Mouse (Mus musculus) retina, postnatal 1 day (tissue): ENCODE results near the gene Carm1.
"Not testable (repeated sequence)": the region's sequence is repeated elsewhere in the genome, so short reads cannot be mapped to it uniquely, and the experiment has no call there.

Experiments used
- DNase-seq: peaks from one replicate; pipeline ENCODE4 v3.0.0-alpha.2; 2012

The Carm1 gene

GRCm38 (mm10) chr9:21585401-21585800 is 38.7 kb downstream of the Carm1 start:
- no peak for DNase-seq

DNA sequence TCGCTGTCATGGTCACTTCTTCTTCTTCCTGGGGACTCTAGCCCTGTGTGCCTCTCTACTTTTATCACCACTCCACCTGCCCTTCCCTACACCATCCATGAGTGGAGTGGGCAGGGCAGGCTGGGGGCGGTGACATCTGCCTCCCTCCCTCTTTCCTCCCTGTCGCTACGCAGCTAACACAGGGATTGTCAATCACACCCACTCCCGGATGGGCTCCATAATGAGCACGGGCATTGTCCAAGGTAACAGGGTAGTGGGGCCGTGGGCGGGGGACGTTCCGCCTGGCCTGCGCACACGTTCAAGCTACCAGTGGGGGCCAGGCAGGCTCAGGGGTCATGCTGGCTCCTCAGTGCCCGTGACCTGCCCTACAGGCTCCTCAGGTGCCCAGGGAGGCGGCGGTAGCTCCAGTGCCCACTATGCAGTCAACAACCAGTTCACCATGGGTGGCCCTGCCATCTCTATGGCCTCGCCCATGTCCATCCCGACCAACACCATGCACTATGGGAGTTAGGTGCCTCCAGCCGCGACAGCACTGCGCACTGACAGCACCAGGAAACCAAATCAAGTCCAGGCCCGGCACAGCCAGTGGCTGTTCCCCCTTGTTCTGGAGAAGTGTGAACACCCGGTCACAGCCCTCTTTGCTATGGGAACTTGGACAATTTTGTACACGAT is 41.1 kb downstream of the Carm1 start:
- no peak for DNase-seq

DNA sequence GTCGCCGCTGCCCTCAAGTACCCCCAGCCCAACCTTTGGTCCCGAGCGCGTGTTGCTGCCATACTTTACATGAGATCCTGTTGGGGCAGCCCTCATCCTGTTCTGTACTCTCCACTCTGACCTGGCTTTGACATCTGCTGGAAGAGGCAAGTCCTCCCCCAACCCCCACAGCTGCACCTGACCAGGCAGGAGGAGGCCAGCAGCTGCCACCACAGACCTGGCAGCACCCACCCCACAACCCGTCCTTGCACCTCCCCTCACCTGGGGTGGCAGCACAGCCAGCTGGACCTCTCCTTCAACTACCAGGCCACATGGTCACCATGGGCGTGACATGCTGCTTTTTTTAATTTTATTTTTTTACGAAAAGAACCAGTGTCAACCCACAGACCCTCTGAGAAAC is 41.7 kb downstream of the Carm1 start:
- DNase-seq: no peak

GRCm38 (mm10) chr9:21589538-21589937 is 42.8 kb downstream of the Carm1 start:
- DNase-seq: no peak

DNA sequence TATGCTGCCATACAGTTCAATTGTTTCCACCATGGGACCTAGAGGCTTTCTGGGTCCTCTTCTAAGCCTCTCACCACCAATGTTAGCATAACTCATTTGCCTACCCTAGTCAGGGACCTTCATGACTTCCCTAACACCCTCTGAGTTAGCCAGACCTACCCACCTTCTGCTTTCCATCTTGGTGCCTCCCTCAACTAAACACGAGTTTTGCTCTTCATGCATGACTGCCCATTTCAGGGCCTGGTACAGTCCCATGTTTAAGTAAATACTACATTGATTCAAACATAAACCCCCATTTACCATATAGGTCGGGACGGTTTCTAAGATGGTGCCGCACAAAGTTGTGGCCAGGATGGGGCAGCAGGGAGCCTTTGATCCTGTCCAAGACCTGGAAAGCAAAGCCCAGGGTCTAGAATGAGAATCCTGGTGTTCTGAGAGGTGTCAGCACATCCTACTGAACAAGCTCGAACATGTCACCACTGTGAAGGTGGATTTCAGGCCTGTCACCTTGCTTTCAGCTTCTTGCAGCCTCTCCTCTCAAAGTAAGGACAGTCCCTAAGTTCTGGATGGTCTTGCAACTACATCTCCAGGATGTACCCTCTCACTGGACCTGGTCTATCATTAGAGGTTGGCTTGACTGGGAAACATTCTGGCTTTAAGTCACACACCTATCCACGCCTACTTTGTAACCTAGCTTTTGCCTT is 44.6 kb downstream of the Carm1 start:
- no peak for DNase-seq

- no peak for DNase-seq
These were observed 45.4 kb downstream of the Carm1 start for GRCm38 (mm10) chr9:21591831-21592702.

DNA sequence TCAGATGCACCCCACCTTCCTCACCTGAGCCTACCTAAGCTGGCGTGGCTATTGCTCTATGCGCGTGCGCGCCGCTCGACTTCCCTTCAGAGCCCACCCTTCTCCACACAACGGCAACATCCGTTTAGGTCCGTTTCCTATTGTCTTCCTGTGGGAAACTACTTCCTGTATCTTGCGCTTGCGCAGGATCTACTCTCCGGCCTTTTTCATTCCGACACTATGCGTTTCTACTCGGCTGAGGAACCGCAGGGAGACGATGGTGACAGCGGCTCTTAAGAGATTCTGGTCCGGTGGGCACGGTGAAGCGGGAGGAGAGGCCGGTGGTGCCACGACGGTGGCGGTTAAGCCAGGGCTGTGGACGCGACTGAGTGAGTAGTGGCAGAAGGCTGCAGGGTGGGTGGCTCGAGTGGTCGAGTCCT is 46.0 kb downstream of the Carm1 start, which contains the start of the genes Timm29 and Yipf2:
Gene Timm29, plus strand, starts transcription at position 20 of the 419 bp plus-strand sequence.
Gene Yipf2, minus strand, starts transcription at position 126 of the 419 bp plus-strand sequence.
- peak; percentile 99 for DNase-seq

DNA sequence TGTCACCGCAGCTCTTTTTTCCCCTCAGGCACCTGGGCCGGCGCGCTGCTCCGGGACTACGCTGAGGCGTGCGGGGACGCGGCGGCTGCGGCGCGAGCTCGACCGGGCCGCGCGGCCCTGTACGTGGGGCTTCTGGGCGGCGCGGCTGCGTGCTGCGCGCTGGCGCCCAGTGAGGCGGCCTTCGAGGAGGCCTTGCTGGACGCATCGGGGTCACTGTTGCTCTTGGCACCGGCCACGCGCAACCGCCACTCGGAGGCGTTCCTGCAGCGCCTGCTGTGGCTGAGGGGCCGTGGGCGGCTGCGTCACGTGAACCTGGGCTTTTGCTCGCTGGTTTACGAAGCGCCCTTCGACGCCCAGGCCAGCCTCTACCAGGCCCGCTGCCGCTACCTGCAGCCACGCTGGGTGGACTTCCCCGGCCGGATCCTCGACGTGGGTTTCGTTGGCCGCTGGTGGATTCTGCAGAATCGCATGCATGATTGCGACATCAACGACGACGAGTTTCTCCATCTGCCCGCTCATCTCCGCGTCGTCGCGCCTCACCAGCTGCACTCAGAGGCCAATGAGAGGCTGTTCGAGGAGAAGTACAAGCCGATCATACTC is 46.5 kb downstream of the Carm1 start:
- no peak for DNase-seq

DNA sequence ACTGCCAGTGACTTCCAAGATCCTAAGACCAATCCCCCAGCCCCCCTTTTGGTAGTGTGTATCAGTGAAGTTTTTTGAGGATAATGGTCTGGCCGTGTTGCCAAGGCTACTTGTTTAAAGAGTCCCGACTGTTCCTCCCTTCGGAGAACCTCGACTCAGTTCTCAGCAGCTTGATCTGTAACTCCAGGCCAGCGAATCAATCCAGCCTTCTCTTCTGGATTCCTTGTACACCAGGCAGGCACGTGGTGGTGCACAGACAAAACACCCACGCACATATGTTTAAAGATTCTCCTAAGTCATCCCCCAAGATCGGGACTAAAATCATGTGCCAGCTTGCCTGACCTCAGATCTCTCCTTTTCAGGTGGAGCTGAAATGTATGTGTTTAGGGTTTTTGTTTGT is 47.7 kb downstream of the Carm1 start:
- not testable (repeated sequence) for DNase-seq

GRCm38 (mm10) chr9:21594838-21595237 is 48.1 kb downstream of the Carm1 start:
- DNase-seq: no peak

DNA sequence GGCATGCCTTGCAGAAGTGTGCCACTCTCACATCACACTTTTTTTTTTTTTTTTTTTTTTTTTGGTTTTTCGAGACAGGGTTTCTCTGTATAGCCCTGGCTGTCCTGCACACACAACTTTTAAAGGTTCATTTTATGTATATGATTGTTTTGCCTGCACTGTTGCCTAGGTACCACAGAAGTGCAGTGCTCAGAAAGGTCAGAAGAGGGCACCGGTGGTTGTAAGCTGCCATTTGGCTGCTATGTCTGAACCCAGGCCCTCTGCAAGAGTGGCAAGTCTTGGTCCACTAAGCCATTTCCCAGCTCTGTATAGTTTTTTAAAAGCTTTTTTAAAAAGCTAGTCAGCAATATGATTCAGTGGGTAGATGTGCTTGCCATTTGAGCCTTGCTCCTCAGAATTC is 51.5 kb downstream of the Carm1 start:
- DNase-seq: peak; percentile 52

DNA sequence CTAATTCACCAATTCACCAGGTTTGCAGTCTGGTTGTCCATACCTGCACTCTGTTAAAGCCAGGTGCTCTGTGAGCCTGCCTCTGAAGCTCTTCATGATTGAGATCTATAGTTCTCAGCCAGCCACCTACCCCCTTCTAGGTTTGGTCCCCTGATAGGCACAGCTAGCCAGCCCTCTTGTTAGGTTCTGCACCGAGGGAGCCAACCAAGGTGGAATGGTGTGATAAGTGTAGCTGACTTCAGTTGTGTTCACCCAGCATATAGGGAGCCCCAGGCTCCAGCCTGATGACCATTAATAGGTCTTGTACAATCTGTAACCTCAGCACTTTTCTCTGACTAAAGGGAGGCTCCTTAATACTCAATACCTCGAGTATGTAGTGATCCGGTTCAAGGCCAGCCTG is 53.5 kb downstream of the Carm1 start:
- DNase-seq: no peak

GRCm38 (mm10) chr9:21601073-21601472 is 54.4 kb downstream of the Carm1 start:
- DNase-seq: no peak

GRCm38 (mm10) chr9:21601722-21602399 is 55.2 kb downstream of the Carm1 start:
- DNase-seq: peak; percentile 84

GRCm38 (mm10) chr9:21604119-21604518 is 57.4 kb downstream of the Carm1 start:
- no peak for DNase-seq

GRCm38 (mm10) chr9:21605865-21606264 is 59.2 kb downstream of the Carm1 start:
- no peak for DNase-seq

DNA sequence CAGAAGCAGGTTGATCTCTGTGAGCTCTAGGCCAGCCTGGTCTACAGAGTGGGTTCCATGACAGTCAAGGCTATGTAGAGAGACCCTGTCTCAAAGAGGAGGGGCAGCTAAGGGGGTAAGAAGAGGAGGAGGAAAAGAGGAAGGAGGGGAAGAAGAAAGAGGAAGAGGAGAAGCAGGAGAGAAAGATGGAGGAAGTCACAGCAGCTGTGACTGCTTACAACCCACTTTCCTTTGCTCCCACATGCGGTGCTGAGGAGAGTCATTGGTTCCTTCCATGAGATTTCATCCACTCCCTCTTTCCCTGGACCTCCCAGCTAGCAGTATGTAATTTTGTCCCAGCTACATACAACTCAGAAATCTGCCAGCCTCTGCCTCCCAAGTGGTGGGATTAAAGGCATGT is 60.0 kb downstream of the Carm1 start:
- DNase-seq: no peak

GRCm38 (mm10) chr9:21609861-21610260 is 63.2 kb downstream of the Carm1 start:
- DNase-seq: no peak

DNA sequence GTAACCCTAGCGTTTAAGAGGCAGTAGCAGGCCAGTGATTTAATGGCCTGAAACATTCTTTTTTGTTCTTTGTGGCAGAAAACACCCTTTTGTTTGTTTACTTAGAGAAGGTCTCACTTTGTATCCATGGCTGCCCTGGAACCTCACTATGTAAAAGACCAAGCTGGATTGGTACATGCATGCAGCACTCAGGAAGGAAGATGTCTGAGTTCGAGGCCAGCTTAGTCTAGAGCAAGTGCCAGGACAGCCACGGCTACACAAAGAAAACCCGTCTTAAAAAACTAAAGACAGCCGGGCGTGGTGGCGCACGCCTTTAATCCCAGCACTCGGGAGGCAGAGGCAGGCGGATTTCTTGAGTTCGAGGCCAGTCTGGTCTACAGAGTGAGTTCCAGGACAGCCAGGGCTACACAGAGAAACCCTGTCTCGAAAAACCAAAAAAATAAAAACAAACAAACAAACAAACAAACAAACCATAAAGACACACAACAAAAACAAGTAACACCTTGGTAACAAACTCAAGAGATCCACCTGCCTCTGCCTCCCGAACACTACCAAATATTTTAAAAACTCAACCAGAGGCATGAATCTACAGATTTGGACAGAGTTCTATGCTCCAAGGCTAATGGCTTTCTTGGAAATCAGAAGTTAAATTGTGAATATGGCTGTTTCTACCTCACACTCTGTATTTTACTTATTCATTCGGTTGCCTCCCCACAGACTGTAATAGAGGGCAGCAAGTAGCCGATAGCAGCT is 68.3 kb downstream of the Carm1 start:
- DNase-seq: no peak

- peak; percentile 99 for DNase-seq
These were observed 69.0 kb downstream of the Carm1 start, which contains the start of gene Smarca4 for GRCm38 (mm10) chr9:21615617-21616231. TSS of gene Smarca4 (plus strand) at chr9:21616169.

DNA sequence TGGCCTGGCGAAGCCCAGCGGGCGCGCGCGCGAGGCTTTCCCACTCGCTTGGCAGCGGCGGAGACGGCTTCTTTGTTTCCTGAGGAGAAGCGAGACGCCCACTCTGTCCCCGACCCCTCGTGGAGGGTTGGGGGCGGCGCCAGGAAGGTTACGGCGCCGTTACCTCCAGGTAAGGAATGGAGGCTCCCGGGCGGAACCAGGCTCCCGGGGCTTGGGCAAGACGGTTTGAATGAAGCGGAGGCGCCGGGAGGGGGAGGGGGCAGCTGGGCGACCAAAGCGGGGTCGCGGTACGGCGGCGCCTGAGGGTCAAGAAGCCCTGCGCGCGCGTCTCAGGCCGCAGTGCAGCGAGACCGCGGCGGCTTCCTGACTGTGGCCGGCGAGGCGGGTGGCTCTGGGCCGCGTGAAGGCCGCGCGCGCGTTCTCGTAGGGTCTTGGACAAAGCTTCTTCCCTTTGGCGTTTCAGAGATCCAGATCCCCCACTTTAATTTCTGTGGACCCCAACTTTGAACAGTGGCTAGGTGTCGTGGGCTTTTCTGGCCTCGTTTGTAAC is 69.6 kb downstream of the Carm1 start:
- DNase-seq: peak; percentile 96
